Mouse (Mus musculus) urinary bladder, adult 18-20 months (tissue): ENCODE results near the gene Usp19.

ENCODE experiments used
- DNase-seq, 2 experiments: peaks; one replicate each; pipeline ENCODE4 v3.0.0; 2022; ENCODE audit warnings: low spot score in 2 of 2, mixed read lengths in 2 of 2

Usp19 gene

DNA sequence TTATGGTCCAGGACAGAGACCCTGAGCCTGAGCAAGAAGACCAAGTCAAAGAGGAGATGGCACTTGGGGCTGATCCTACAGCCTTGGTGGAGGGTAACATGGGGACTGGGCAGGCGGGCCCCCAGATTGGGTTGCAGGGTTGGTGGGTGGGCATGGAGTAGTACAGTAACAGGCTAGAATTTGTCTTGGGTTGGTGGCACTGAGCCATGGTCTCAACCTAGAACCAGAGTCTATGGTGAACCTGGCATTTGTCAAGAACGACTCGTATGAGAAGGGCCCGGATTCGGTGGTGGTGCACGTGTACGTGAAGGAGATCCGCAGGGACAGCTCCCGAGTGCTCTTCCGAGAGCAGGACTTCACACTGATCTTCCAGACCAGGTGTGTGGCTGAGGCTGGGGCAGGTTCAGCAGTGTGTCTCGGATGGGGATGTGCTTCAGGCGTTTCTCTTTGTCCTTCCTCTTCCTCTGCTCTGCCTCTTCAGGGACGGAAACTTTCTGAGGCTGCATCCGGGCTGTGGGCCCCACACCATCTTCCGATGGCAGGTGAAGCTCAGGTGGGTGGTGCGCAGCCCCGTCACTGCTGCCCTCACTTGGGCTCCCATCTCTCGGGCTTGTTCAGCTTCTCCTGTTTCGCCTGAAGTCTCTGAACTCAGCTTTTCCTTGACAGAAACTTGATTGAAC lies 3.9 kb downstream of the Usp19 start:
- no peak for DNase-seq

DNA sequence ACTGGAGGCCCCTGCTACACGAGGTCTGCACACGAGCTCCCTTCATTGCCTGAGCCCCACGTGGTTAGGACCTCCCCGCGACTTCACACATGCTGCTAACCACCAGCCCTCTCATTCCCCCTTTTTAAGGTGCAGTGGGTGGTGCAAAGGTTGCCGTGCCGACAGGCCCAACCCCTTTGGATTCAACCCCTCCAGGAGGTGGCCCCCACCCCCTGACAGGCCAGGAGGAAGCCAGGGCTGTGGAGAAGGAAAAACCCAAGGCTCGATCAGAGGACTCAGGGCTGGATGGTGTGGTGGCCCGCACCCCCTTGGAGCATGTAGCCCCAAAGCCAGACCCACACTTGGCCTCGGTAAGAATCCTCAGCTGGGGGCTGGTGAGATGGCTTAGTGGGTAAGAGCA lies 4.5 kb downstream of the Usp19 start:
- DNase-seq, result no peak

DNA sequence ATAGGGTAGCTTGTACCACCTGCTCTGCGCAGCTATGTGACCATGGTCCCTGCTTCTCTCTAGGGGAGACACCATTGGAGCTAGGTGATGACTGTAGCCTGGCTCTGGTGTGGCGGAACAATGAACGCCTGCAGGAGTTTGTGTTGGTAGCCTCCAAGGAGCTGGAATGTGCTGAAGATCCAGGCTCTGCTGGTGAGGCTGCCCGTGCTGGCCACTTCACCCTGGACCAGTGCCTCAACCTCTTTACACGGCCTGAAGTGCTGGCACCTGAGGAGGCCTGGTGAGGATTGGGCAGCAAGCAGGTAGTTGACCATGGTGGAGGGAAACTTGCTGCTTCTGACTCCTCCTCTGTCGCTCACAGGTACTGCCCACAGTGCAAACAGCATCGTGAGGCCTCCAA lies 8.8 kb downstream of the Usp19 start:
- DNase-seq, result no peak

DNA sequence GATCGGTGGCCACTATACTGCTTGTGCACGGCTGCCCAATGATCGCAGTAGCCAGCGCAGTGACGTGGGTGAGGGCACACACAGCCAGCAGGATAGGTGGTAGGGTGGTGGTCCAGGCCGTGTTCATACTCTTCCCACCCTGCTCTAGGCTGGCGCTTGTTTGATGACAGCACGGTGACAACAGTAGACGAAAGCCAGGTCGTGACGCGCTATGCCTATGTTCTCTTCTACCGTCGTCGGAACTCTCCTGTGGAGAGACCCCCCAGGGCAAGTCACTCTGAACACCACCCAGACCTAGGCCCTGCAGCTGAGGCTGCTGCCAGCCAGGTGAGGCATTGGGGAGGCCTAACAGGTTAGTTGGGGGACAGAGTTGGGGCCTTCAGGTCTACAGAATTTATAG lies 9.5 kb downstream of the Usp19 start:
- DNase-seq, result no peak

DNA sequence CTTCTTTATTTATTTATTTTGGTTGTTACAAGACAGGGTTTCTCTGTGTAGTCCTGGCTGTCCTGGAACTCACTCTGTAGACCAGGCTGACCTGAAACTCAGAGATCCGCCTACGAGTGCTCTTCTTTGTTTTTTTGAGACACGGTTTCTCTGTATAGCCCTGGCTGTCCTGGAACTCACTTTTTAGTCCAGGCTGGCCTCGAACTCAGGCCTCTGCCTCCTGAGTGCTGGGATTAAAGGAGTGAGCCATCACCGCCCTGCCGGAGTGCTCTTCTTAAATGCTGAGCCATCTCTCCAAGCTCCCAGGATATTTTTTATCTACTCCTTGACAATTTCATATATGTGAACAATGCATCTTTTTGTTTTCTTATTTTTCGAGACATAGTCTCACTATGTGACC lies 16.5 kb downstream of the Usp19 start:
- no peak for DNase-seq

DNA sequence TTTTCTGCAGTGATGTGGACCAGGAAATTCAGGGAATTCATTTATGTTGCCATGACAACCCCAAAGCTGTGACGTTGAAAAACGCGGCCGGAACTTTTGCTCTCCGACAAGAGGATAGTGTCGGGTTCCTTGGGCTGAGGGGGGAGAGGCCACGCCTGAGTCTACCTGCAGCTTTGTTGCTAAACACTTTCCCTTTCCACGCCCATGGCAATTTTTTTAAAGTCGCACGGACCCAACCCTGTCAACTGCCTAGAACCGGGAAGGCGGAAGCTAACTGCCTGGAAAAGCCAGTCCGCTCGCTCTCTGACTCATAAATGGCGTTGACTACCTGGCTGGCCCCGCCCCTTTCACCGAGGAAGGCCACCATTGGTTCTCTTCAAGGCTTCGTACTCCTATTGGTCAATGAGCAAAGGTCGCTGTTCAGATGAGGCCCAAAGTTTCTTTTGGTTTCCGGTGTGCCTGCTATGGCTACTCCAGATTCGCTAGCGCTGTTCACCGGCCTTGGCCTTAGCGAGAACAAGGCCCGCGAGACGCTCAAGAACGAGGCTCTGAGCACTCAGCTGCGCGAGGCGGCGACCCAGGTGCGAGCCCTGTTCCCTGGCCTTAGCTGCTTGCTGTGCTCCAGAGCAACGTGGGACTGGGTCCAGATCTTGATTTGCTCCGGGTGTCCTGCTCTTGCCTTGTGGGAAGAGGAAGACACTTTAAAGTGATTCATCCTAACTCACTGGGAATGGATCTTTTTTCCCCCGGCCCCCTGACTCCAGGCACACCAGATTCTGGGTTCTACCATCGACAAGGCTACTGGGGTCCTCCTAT lies 17.4 kb downstream of the Usp19 start, which contains the start of gene Qars:
Gene Qars, plus strand, starts transcription at position 88 of the 816 bp plus-strand sequence.
- peak; percentile 78 to 94 for DNase-seq

- no peak for DNase-seq
Measured at GRCm38 (mm10) chr9:108508776-108509175, 18.4 kb downstream of the Usp19 start.

DNA sequence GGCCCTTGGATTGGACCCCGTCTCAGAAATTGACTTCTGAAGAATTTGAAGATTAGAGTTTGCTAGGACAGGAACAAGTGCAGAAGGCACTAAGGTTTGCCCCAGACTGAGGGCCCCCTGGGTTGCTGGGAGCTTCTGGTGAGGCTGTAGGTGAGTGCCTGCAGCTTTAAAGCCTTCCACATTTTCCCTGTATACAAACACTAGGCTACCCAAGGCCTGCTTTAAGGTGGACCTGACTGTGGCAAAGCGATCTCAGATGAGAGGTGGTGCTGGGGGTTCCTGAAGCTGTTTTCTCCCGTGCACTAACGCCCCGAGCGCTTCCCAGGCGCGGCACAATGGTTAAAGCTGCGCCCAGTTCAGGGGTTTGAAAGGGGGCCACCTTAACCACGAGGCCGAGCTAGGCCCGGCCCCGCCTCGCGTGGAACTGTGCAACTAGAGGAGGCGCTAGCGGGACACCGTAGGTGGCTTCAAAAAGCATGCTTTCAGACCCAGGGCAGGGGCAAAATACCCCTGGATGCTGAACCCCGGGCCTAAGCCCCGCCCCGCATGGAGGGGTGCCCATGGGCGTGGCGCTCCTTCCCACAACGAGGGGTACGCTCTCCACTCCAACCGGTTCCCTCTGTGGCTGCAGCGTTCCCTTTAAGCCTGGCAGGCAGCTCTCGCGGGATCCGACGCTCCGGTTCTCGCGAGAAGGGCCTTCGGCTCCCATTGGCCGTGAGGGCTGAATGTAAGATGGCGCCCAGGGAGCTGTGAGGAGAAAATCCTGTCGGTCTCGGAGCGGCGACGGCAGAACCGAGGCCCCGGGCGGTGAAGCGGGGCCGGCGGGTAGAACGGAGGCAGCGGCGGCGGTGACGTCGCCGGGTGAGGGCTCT lies 26.2 kb downstream of the Usp19 start, which contains the start of gene Qrich1:
Gene Qrich1, plus strand, starts transcription at position 427 of the 872 bp plus-strand sequence.
- DNase-seq, result peak; percentile 91 to 96

DNA sequence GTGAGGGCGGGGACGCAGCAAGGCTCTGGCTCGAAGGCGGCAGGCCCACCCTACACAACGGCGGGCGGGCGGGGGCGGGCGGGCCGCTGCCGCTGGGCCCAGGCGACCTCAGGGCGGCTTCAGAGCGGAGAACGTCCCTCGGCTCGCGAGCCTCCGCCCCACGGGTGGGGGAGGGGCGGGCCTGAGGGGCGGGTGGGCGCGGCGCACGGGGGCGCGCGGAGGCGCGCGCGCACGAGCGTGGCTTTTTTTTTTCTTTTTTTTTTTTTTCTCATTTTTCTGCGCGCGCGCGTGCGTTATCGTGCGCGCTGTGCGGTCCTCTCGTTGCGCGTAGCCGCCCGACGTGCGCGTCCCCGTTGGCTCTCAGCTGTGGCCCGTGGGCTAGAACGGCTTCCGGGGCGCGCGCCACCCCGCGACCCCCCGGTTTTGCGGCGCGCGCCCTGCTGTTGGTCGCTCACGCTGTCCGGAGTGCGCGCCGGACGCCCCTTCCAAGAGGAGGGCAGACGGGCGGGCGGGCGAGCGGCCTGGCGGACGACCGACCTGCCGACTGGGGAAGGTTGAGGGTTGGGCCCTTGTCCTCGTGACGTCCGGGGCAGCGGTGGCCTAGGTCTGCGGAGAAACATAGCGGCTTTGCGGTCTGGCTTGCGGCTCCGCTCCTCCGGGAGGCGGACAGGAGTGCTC lies 27.0 kb downstream of the Usp19 start:
- peak; percentile 61 to 79 for DNase-seq

- DNase-seq, result no peak
Measured at GRCm38 (mm10) chr9:108517931-108518332, 27.5 kb downstream of the Usp19 start.

DNA sequence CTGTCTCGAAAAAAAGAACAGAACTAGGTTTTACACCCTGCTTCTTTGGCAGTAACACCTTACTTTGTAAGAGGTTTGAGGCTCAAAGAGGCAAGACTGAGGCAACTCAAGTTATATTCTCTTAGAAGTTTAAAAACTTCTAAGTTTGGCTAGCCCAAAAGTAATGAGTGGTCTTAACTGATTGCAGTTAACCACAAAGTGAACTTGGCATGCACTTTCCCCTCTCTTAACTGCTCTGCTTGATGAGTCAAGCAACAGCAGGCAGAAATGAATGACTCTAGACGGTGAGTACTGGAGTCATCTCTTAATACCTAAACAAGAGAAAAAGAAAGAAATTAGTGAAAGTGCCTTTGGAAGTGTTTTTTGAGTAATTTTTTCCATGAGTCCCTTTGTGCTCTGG lies 31.2 kb downstream of the Usp19 start:
- DNase-seq, result no peak

DNA sequence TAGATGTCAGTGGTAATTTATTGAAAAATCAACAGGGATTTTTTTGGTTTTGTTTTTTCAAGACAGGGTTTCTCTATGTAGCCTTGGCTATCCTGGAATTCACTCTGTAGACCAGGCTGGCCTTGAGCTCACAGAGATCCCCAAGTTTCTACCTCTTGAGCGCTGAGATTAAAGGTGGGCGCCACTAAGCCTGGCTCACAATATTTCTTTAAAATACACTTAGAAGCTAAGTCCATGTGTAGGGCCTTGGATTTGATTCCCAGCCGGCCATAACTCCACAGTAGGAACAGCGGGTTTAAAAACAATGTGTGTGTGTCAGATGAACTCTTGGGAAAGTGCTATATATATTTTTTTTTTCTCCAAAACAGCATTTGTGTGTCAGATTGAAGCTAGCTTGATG lies 32.9 kb downstream of the Usp19 start:
- no peak for DNase-seq

DNA sequence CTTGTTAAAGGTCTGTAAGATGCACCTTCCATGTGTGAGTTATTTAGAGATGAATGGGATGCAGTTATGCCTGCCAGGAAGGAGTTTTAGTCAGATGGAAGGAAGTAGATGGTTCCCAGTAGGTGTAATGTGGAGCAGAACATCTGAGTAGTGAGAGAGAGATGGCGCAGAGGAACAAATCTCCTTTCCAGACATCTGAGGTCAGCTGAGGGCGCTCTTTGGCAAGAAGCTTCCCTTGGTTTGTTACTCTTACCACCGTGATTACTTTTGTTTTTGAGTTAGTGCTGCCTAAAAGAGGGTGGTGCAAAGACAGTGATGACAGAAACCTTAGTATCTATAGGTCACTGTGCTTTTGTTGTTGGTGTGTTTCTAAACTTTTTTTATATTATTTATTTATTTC lies 35.0 kb downstream of the Usp19 start:
- no peak for DNase-seq

DNA sequence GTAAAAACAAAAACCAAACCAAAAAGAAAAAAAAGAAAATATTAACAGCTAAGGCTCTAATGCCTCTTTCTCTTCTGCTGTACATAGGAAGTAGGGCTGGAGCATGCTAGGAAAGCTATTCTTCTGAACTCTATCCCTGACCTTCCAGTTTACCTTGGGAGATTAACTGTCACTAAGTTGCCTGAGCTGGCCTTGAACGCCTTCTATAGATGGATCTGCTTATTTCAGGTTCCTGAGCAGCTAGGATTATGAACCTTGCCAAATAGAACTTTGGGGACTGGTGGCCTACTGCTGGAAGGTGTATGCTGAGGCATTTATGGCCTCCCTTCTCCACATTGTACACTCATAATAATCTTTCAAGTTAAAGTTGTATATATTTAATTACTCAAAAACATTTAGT lies 40.6 kb downstream of the Usp19 start:
- DNase-seq, result no peak

GRCm38 (mm10) chr9:108531496-108531895 lies 41.1 kb downstream of the Usp19 start:
- DNase-seq, result no peak

DNA sequence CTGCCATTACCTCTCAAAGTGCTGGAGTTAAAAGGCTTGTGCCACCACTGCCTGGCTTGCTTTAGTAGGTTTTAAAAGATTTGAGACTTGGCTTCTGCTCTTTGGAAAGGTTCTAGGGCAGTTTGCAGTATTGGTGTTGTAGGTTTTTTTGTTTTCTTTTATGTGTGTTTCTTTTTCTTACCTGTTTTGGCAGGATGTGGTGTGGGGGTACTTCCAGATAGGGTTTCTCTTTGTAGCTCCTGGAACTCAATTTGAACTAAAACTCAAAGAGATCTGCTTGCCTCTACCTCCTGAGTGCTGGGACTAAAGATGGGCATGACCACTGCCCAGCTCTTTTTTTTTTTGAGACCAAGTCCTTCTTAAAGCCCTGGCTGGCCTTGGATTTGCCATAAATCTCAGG lies 50.4 kb downstream of the Usp19 start:
- DNase-seq, result no peak

GRCm38 (mm10) chr9:108545986-108546385 lies 55.6 kb downstream of the Usp19 start:
- no peak for DNase-seq

DNA sequence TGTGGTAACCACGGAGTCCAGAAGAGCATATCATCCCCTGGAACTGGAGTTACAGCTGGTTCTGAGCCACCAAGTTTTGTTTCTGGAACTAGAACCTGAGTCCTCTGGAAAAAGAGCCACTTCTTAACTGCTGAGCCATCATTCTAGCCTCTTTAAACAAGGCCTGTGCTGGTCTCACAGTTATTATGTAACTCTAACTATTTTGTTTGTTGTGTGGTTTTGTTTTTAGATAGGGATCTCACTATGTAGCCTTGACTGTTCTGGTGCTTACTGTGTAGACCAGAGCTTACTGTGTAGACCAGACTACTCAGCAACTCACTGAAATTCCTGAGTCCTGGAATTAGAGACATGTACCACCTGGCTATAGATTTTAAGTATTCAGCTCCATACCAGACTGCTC lies 56.5 kb downstream of the Usp19 start:
- DNase-seq, result no peak
